Mouse (Mus musculus): Measurements from ENCODE around the gene Cpt1b.
A peak's percentile ranks its signal among the peaks of the same experiment; 100 is the strongest.

Gene Cpt1b

GRCm38 (mm10) chr15:89425711-89426121 lies at the start of gene Cpt1b:
Gene Cpt1b, minus strand, starts transcription at chr15:89425863.
- no peak for DNase-seq

- no peak for DNase-seq
Observed at GRCm38 (mm10) chr15:89475293-89475600, 49.6 kb upstream of the Cpt1b start.

- DNase-seq = peak in 1 of 2 experiments; percentile 56
Observed at GRCm38 (mm10) chr15:89474596-89475292, 49.1 kb upstream of the Cpt1b start.

- no peak for DNase-seq
Observed at GRCm38 (mm10) chr15:89473921-89474320, 48.3 kb upstream of the Cpt1b start.

- no peak for DNase-seq
Observed at GRCm38 (mm10) chr15:89473370-89473769, 47.7 kb upstream of the Cpt1b start.

- DNase-seq = no peak
Observed at GRCm38 (mm10) chr15:89471476-89471875, 45.8 kb upstream of the Cpt1b start.

- DNase-seq = peak in 1 of 2 experiments; percentile 54
Observed at GRCm38 (mm10) chr15:89468577-89468976, 42.9 kb upstream of the Cpt1b start.

GRCm38 (mm10) chr15:89465052-89465451 lies 39.4 kb upstream of the Cpt1b start:
- peak in 1 of 2 experiments; percentile 54 for DNase-seq

- peak in 1 of 2 experiments; percentile 49 for DNase-seq
Observed at GRCm38 (mm10) chr15:89463334-89464235, 37.9 kb upstream of the Cpt1b start.

- no peak for DNase-seq
Observed at GRCm38 (mm10) chr15:89462176-89462575, 36.5 kb upstream of the Cpt1b start.

GRCm38 (mm10) chr15:89461321-89461720 lies 35.7 kb upstream of the Cpt1b start:
- DNase-seq = no peak

- DNase-seq = peak; percentile 55 to 67
Observed at GRCm38 (mm10) chr15:89460298-89460697, 34.6 kb upstream of the Cpt1b start.

- peak; percentile 56 to 61 for DNase-seq
Observed at GRCm38 (mm10) chr15:89459821-89460220, 34.2 kb upstream of the Cpt1b start.

GRCm38 (mm10) chr15:89458942-89459341 lies 33.3 kb upstream of the Cpt1b start:
- no peak for DNase-seq

GRCm38 (mm10) chr15:89455642-89456041 lies 30.0 kb upstream of the Cpt1b start:
- peak in 1 of 2 experiments; percentile 57 for DNase-seq

GRCm38 (mm10) chr15:89454857-89455256 lies 29.2 kb upstream of the Cpt1b start:
- no peak for DNase-seq

- peak; percentile 89 to 90 for DNase-seq
Observed at GRCm38 (mm10) chr15:89453865-89454478, 28.3 kb upstream of the Cpt1b start, which contains the start of gene Mapk8ip2. Gene Mapk8ip2, plus strand, starts transcription at chr15:89453913.

- DNase-seq = peak in 1 of 2 experiments; percentile 51
Observed at GRCm38 (mm10) chr15:89452906-89453864, 27.5 kb upstream of the Cpt1b start.

- peak in 1 of 2 experiments; percentile 55 for DNase-seq
Observed at GRCm38 (mm10) chr15:89442486-89443070, 16.9 kb upstream of the Cpt1b start.

GRCm38 (mm10) chr15:89435878-89436277 lies 10.2 kb upstream of the Cpt1b start:
- no peak for DNase-seq

GRCm38 (mm10) chr15:89434136-89434535 lies 8.5 kb upstream of the Cpt1b start:
- no peak for DNase-seq

GRCm38 (mm10) chr15:89432946-89433345 lies 7.3 kb upstream of the Cpt1b start:
- peak; percentile 73 to 78 for DNase-seq

Measured in cerebellum, postnatal 25 days (tissue).